Mouse (Mus musculus): ENCODE results near the gene Mtg2. TPM values are rescaled to one million over a fixed set of nuclear protein-coding genes. Genes with fewer than 3 reads are reported as not detected.

The Mtg2 gene
- total RNA-seq, 2 experiments from 2014 or later: 19.2 to 22.7 TPM

DNA sequence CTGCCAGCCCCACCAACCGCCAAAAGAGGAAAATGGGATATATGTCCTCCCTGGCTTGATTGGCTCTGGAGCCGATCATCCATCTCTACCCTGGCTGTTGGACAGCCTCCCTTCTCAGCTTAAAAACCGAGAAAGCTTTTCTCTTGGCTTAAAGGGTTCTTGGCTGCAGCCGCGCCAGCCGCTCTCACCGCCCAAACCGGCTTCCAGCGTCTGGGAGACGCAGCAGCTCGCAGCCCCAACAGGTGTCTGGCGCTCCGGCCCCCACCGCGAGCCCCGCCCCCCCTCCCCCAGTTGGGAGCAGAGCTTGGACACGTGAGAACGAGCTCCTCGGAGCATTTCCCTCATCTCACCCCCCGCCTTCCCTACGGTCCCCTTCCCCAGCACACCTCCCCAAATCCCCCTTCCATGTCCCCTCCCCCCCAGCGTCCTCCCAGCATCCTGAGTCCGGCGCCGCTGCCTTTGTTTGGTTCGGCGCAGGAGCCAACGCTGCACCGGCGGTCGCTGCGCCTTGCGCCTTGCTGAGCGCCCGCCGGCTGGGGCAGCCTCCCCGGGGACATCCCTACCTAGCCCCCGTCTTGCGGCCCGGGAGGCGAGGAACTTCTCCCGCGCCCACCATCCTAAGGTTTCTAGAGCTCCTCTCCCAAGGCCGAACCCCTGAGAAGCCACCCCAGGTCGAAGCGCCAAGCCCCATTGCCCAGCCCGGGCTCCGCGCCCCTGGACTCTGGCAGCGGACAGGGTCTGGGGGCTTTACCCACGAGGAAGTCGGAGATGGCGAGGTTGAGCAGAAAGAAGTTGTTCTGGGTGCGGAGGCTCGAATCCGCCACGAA lies 33.0 kb downstream of the Mtg2 start:
- peak overlapping the region; percentile 44; the same call in 1 of the 2 replicates for H3K27ac ChIP-seq
- TF ChIP-seq CTCF (conservative IDR thresholded peaks at IDR 0.05): no peak
- no peak for DNase-seq (ENCODE audit: low spot score in 2 of 2)
- peak overlapping the region; percentile 62 for H3K4me3 ChIP-seq

DNA sequence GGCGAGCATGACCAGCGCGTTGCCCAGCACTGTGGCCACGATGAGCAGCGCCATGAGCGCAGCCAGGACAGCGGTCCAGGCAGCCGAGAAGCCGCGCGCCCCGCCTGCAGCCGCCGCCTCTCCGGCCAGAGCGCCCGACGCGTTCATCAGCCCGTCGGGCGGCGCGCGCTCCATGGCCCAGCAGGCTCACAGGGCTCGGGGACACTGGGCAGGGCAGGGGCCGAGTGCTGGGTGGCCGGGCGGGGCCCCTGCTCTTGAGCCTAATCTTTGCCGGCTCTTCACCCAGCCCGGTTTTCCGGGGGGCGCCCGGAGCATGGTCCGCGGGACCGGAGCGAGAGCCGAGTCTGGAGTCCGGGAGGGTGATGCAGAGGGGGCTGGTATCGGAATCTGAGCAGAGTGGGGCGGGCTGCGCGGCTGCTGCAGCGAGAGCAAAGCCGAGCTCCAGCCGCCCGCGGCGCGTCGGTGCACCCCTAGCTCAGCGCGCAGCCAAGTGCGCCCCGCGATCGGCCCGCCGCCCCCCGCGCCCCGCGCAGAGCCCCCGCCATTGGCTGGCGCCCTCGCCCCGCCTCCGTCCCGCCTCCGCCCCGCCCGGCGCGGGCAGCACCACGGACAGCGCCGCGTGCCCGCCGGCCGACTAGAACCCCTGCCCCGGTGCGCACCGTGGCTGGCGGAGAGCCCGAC lies 33.7 kb downstream of the Mtg2 start, which contains the start of gene Hrh3:
Gene Hrh3, minus strand, starts transcription at position 511 of the 681 bp plus-strand sequence.
- DNase-seq (ENCODE audit: low spot score in 2 of 2): peak in 1 of 2 experiments; percentile 57
- Histone ChIP-seq H3K4me3 (peak within 1 kb of the TSS; percentile 62), H3K27ac (peak within 1 kb of the TSS; percentile 56; the same call in 1 of the 2 replicates)
- no peak for TF ChIP-seq CTCF (conservative IDR thresholded peaks at IDR 0.05)

DNA sequence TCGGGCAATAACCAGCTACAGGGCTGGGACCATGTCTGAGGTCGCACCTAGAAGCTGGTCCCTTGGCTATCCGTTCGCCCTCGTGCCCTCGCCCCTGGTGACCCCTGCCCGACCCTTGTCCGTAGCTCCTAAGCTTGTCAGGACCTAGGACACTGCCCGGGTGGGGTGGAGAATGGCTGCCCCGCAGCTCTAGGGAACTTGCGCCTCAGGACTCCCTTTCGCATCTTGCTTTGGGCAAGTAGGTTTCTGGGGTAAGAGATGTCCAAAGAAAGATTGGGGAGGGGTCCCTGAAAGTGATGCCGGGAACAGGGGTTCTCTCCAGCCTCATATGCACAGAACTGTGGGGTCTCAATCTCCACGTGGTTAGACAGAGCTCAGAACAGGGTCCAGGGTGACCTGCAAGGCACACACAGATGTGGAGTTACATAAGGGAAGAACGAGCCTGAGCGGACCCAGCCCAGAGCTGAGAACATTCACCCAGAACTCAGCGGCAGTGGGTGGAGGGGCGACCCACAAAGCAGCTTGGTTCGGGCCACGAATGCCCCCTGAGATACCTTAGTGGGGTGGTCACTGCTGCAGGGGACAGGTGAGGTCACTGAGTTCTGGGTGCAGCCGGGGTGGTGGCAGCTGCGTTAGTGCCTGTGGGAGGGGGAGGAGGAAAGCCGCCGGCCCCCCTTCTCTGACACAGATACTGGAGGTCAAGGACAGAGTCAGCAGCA lies 34.4 kb downstream of the Mtg2 start:
- Histone ChIP-seq H3K4me3 (peak overlapping the region; percentile 62), H3K27ac (peak overlapping the region; percentile 56; the same call in 1 of the 2 replicates)
- TF ChIP-seq CTCF (conservative IDR thresholded peaks at IDR 0.05): no peak
- no peak for DNase-seq (ENCODE audit: low spot score in 2 of 2)

DNA sequence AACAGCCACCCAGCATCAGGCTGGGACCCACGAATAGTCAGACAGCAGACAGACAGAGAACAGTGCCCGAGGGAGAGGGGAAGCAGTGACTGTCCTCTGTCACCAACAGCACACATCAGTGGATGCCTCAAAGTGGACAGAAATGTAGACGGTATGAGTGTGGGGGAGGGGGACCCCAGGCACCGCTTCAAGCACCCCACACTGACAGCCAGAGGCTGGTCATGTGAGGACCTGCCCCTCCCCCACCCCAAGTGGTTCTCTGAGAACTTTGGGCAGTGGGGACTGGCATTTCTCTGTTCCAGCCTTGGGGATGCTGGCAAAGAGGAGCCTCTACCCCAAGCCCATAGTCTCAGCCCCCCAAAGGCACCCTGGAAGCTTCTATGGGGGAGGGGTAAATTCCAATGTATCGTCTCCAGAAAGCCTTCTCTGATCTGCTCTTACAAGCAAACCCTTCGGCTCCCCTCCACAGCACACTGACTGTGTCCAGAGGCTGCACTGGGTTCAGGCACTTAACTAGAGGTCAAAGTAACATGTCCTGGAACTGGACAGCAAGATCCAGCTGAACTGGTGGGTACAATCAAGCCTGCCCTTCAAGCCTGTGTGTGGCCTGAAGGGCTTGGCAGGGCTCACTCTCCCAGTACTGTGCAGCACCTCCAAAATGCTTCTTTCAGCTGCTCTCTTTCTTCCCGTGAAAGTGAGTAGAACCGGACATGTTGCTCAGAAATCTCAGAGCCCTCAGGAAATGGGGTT lies 35.2 kb downstream of the Mtg2 start:
- DNase-seq (ENCODE audit: low spot score in 2 of 2): no peak
- H3K4me3 ChIP-seq: no peak overlapping the region
- no peak overlapping the region for H3K27ac ChIP-seq
- no peak for TF ChIP-seq CTCF (conservative IDR thresholded peaks at IDR 0.05)

DNA sequence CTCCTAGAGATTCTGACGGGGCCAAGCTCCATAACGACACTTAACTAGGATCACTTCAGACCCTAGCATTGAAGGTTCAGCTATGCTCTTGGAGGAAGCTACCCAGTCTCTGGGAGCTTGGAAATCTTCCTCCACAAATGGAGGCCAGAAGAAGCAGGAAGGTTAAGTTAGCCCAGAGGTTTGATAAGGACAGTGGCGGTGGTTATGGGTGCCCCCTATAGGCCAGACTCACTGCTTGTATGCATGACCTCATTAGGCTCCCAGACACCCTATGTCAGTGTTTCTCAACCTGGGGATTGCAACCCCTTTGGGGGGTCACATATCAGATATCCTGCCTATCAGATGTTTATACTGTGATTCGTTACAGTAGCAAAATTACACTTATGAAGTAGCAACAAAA lies 36.7 kb downstream of the Mtg2 start:
- Histone ChIP-seq H3K27ac (no peak overlapping the region), H3K4me3 (no peak overlapping the region)
- no peak for DNase-seq (ENCODE audit: low spot score in 2 of 2)
- TF ChIP-seq CTCF (conservative IDR thresholded peaks at IDR 0.05): peak; percentile 59

DNA sequence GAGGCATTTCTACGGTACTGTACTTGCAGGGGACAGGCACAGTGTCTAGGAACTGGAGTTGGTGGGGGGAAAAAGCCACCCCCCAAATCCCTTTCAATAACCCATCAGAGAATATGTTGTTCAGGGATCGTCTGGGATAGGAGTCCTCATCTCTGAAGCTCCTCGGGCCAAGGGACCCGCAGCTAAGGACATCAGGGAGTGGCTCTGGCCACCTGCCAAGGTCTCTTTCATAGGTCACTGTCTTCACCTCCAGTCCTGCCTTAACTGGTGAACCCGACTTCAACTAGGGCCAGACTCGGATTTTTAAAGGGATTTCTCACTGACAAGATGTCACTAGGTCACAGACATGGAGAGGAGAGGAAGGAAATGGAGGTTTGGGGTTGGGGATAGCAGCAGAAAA lies 37.9 kb downstream of the Mtg2 start:
- no peak for TF ChIP-seq CTCF (conservative IDR thresholded peaks at IDR 0.05)
- DNase-seq (ENCODE audit: low spot score in 2 of 2): no peak
- Histone ChIP-seq H3K27ac (no peak overlapping the region), H3K4me3 (no peak overlapping the region)

DNA sequence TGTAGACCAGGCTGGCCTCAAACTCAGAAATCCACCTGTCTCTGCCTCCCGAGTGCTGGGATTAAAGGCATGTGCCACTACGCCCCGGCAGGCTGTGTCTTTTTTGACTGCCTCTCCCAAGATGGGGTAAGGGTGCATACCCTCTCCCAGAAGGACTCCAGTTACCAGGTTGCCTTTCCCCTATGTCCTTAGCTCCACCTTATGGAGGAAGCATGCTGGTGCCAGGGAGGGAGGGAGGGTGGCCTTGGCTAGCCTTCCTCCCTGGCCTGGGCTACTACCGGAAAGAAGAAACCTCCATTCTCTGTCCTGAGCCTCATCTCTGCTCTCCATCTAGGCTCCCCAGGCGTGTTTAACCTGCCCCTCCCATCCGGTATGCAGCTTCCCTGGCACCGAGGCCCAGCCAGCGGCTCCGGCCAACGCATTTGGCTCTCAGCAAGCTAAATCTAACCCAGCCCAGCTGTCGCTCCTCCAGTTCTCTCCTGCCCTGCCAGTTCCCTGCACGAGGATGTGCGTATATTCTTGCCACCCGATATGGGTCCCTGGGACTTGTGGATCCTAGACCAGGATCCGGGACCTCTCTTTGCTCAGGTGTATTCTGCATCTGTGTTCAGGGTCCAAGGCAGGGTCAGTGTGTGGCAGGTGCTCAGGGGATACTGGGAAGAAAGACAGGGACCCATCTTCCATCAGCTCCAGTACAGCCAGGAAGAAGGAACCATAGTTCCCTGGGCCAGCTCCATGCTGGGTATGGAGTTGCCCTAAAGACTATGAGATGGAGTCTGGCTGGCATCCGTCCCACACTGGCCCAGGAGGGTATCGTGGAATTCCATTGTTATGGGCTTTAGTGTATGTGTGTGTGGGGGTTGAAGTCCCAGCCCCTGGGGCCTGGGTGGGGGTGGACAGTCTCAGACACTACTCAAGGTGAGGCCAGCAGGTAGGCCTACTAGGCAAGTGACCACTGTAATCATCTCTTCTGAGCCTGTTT lies 43.8 kb downstream of the Mtg2 start:
- no peak overlapping the region for H3K4me3 ChIP-seq
- TF ChIP-seq CTCF (conservative IDR thresholded peaks at IDR 0.05): peak; percentile 45
- DNase-seq (ENCODE audit: low spot score in 2 of 2): peak; percentile 71 to 75
- H3K27ac ChIP-seq: peak overlapping the region; percentile 57

DNA sequence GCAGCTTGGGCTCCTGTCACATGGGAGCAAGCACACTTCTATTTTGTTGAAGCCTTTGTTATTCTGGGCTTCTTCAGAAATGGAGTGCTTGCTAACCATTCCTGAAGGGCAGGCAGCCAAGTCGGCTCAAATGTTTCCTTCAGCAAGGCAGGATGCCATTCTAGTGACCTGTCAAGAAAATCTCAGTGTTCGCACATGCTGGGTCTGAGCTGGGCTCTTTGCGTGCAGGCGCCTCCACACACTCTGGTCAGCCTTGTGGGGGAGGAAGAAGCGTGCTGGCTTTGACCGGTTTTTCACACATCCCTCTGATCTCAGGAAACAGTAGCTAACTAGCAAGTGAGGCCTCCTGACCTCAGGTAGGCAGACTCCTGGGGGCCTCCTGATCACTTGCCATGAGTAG lies 44.9 kb downstream of the Mtg2 start:
- no peak for TF ChIP-seq CTCF (conservative IDR thresholded peaks at IDR 0.05)
- Histone ChIP-seq H3K27ac (peak overlapping the region; percentile 43; the same call in 1 of the 2 replicates), H3K4me3 (no peak overlapping the region)
- DNase-seq (ENCODE audit: low spot score in 2 of 2): no peak

DNA sequence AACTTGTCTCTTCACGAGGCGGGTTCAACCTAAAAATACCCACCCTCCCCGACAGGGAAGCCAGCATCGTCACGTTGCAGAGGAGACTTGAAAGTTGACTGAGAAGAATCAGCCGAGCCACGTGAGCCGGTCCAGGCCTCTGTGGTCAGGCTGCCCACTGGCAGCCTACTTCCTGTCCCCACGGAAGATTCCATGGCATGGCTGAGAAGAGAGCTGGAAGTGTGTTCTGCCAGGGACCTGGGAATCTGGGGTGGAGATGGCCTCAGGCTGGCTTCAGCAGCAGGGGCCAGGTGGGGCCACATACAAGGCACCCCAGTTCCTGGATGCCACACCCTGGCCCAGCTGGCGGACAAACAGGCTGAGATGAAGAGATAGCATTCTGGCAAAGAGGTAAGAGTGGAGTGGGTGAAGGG lies 45.7 kb downstream of the Mtg2 start:
- Histone ChIP-seq H3K27ac (peak overlapping the region; percentile 43; the same call in 1 of the 2 replicates), H3K4me3 (no peak overlapping the region)
- TF ChIP-seq CTCF (conservative IDR thresholded peaks at IDR 0.05): no peak
- DNase-seq (ENCODE audit: low spot score in 2 of 2): no peak

DNA sequence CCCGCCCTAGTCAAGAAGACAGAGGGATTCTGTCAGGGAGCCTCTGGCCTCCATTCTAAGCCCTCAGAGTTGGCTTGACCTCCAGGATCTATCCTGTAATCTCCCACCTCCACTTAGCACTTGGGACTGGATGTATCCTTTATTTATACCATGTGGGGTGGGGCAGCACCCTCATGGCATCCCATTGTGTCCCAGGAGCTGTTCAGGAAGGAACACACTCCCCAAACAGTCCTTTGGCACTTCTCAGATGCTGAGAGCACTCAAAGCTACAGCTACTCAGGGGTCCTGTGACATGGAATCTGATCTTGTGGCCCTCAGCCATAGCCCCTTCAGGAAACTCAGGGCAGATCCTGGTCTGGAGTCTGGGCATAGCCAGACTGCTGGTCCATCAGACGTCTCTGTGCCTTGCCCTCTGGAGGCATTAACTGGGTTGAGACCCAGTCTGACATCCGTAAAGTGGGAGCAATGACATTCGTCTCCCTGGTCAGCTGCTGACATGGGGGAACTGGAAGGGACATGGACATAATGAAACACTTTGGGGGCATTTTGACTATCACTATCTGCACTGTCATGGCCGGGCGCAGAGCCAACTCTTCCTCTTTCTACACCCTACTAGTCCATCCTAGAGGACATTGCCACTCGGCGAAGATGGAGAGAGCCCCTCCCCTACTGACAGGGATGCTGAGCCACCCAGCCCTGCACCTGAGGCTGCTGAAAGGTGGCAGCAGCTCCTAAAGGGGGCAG lies 46.5 kb downstream of the Mtg2 start:
- no peak for DNase-seq (ENCODE audit: low spot score in 2 of 2)
- Histone ChIP-seq H3K4me3 (no peak overlapping the region), H3K27ac (peak overlapping the region; percentile 87; the same call in 1 of the 2 replicates)
- no peak for TF ChIP-seq CTCF (conservative IDR thresholded peaks at IDR 0.05)
